Mouse (Mus musculus) lung, adult 2 months (tissue): ENCODE data around the gene 1600014C10Rik.

Experiments
- CTCF ChIP-seq: fragments of 200-500 bp; IDR thresholded peaks from 2 replicates; pipeline ENCODE4 v1.5.1; 2011; ENCODE audit warnings: mild to moderate bottlenecking, low read length, control low read depth; ENCODE audit not compliant: insufficient read depth
- POLR2A ChIP-seq: fragments of 200-500 bp; IDR thresholded peaks from 2 replicates; pipeline ENCODE4 v1.6.1; 2011; ENCODE audit warnings: low read depth, mild to moderate bottlenecking, control low read depth, low read length, borderline replicate concordance; ENCODE audit errors: extremely low read depth

DNA sequence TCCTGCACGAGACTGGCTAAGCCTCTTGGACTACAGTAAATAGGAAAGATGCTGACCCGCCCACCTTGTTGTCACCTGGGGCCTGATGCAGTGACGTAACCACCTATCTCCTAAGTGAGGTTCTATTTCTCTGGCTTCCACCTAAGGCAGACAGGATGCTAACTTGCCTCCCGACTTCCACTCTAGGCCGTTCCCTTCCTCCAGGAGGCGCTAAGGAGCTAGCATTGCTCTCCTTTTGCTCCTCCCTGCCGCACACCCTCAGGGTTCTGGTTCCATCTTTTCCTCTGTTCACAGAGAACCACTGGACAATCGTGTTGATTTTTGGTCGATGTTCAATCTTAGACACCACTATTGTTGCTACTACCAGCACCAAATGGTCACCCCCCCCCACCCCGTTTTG is 8.6 kb downstream of the 1600014C10Rik start:
- peak; percentile 45; the same call in 1 of the 2 replicates for TF ChIP-seq CTCF
- TF ChIP-seq POLR2A: no peak
